Mouse (Mus musculus): ENCODE data around the gene Isoc2a.

- TF ChIP-seq CTCF (IDR thresholded peaks at IDR 0.05; ENCODE audit: extremely low read depth, insufficient read depth, low read length), result no peak
- TF ChIP-seq POLR2A (IDR thresholded peaks at IDR 0.05; ENCODE audit: extremely low read depth, insufficient read depth, low read length), result 0 out of 2 replicates have a peak, but pooled peaks have one; percentile 9
Observed at GRCm38 (mm10) chr7:4915669-4916416, 38.9 kb downstream of the Isoc2a start.

All from cortical plate, adult 2 months (tissue).